Mouse (Mus musculus) hindbrain, embryonic 11.5 days (tissue): ENCODE measurements around the gene C1qtnf2. TPM values are rescaled to one million over a fixed set of nuclear protein-coding genes. Genes with fewer than 3 reads are reported as not detected.

Experiments
- ATAC-seq: fragments of 200-750 bp; cut with Nextera tagmentation; 2 replicates; pipeline ENCODE4 v1.8.0; 2017; ENCODE audit warnings: mild to moderate bottlenecking, moderate TSS enrichment, moderate library complexity; ENCODE audit not compliant: low FRiP score
- DNase-seq: peaks from one replicate; pipeline ENCODE4 v3.0.0-alpha.2; 2015; ENCODE audit warnings: low spot score
- H3K27ac ChIP-seq: fragments of 300-500 bp; sonication (generic); 2 replicates; pipeline ENCODE4 v1.5.1; 2014; ENCODE audit warnings: mild to moderate bottlenecking, low read depth, low read length
- H3K27me3 ChIP-seq: fragments of 300-500 bp; sonication (generic); 2 replicates; pipeline ENCODE4 v1.6.1; 2014; ENCODE audit warnings: mild to moderate bottlenecking, low read length, moderate library complexity, mixed read lengths; ENCODE audit not compliant: control insufficient read depth, insufficient read depth
- H3K36me3 ChIP-seq: fragments of 300-500 bp; sonication (generic); 2 replicates; pipeline ENCODE4 v1.6.1; 2014; ENCODE audit warnings: mild to moderate bottlenecking, low read length, moderate library complexity, mixed read lengths; ENCODE audit not compliant: control insufficient read depth, insufficient read depth
- H3K4me1 ChIP-seq: fragments of 300-500 bp; sonication (generic); replicated peaks from 2 replicates; pipeline ENCODE4 v1.6.1; 2014; ENCODE audit warnings: low read length, mixed read lengths; ENCODE audit not compliant: control insufficient read depth, insufficient read depth
- H3K4me2 ChIP-seq: fragments of 300-500 bp; sonication (generic); replicated peaks from 2 replicates; pipeline ENCODE4 v1.6.1; 2014; ENCODE audit warnings: mild to moderate bottlenecking, low read depth, low read length
- H3K4me3 ChIP-seq: fragments of 300-500 bp; sonication (generic); 2 replicates; pipeline ENCODE4 v1.5.1; 2014; ENCODE audit warnings: low read depth, low read length
- H3K9ac ChIP-seq: fragments of 300-500 bp; sonication (generic); 2 replicates; pipeline ENCODE4 v1.6.1; 2014; ENCODE audit warnings: low read depth, low read length
- H3K9me3 ChIP-seq: fragments of 300-500 bp; sonication (generic); 2 replicates; pipeline ENCODE4 v1.6.1; 2016; ENCODE audit warnings: low read length; ENCODE audit not compliant: control insufficient read depth
- WGBS: fragments of 180-500 bp; shearing (Covaris S2); extraction: QIAGEN DNeasy Blood & Tissue Kit; methylation state at CpG from one replicate; pipeline ENCODE4 v1.1.7; 2014; 5-methylcytosine and 5-hydroxymethylcytosine counted together
- polyA plus RNA-seq: library from polyadenylated mRNA; unstranded; fragments of >200 nt; fragmentation: Nextera tagmentation; extraction: Ambion mirVana; gene quantifications from 2 replicates; pipeline ENCODE4 v1.2.1, GENCODE M21; 2014

Gene C1qtnf2
- polyA plus RNA-seq, 1 experiment from 2014 or later, result 3.3 TPM

GRCm38 (mm10) chr11:43516344-43517021 lies 42.4 kb downstream of the C1qtnf2 start:
- DNase-seq, result peak; percentile 64
- no peak overlapping the region for H3K27ac ChIP-seq
- WGBS, result 35% methylated on average over 8 of the region's 8 CpGs

GRCm38 (mm10) chr11:43517641-43518040 lies 43.6 kb downstream of the C1qtnf2 start:
- Histone ChIP-seq H3K27ac (no peak overlapping the region), H3K36me3 (no peaks in the 10 kb centered on the region), H3K9ac (no peak overlapping the region), H3K9me3 (no peaks in the 10 kb centered on the region), H3K4me3 (no peak overlapping the region), H3K27me3 (no peaks in the 10 kb centered on the region), H3K4me1 (no peaks in the 10 kb centered on the region), H3K4me2 (no peak overlapping the region)
- no peak for ATAC-seq
- 78% methylated on average over 11 of the region's 11 CpGs for WGBS
- DNase-seq, result no peak

More at GRCm38 (mm10) chr11:43516344-43517021, 42.4 kb downstream of the C1qtnf2 start:
- ATAC-seq, result peak; percentile 66; the same call in 1 of the 2 replicates
- no peaks in the 10 kb centered on the region for H3K9me3 ChIP-seq
- no peak overlapping the region for H3K4me2 ChIP-seq
- H3K9ac ChIP-seq, result no peak overlapping the region
- H3K4me1 ChIP-seq, result no peaks in the 10 kb centered on the region
- no peaks in the 10 kb centered on the region for H3K27me3 ChIP-seq
- no peaks in the 10 kb centered on the region for H3K36me3 ChIP-seq
- H3K4me3 ChIP-seq, result no peak overlapping the region

GRCm38 (mm10) chr11:43518086-43518485 lies 44.0 kb downstream of the C1qtnf2 start:
- no peak overlapping the region for H3K4me3 ChIP-seq

GRCm38 (mm10) chr11:43518821-43519220 lies 44.7 kb downstream of the C1qtnf2 start:
- ATAC-seq (no peak), DNase-seq (no peak)
- no peak overlapping the region for H3K4me2 ChIP-seq
- H3K9ac ChIP-seq, result no peak overlapping the region
- no peaks in the 10 kb centered on the region for H3K9me3 ChIP-seq
- H3K27ac ChIP-seq, result no peak overlapping the region
- no peak overlapping the region for H3K4me3 ChIP-seq
- H3K27me3 ChIP-seq, result no peaks in the 10 kb centered on the region
- no peaks in the 10 kb centered on the region for H3K36me3 ChIP-seq
- no peaks in the 10 kb centered on the region for H3K4me1 ChIP-seq

More at GRCm38 (mm10) chr11:43518086-43518485, 44.0 kb downstream of the C1qtnf2 start:
- Histone ChIP-seq H3K4me2 (no peak overlapping the region), H3K27ac (no peak overlapping the region), H3K9me3 (no peaks in the 10 kb centered on the region), H3K9ac (no peak overlapping the region), H3K4me1 (no peaks in the 10 kb centered on the region), H3K27me3 (no peaks in the 10 kb centered on the region), H3K36me3 (no peaks in the 10 kb centered on the region)
- ATAC-seq (no peak), DNase-seq (no peak)

- Histone ChIP-seq H3K27me3 (no peaks in the 10 kb centered on the region), H3K9ac (no peak overlapping the region), H3K4me3 (no peak overlapping the region), H3K27ac (no peak overlapping the region), H3K4me2 (no peak overlapping the region), H3K9me3 (no peaks in the 10 kb centered on the region), H3K36me3 (no peaks in the 10 kb centered on the region), H3K4me1 (no peaks in the 10 kb centered on the region)
- no peak for DNase-seq
- no peak for ATAC-seq
- WGBS, result 82% methylated on average over 3 of the region's 3 CpGs
Measured at GRCm38 (mm10) chr11:43520521-43520920, 46.4 kb downstream of the C1qtnf2 start.

GRCm38 (mm10) chr11:43528078-43528682 lies 54.1 kb downstream of the C1qtnf2 start:
- no peaks in the 10 kb centered on the region for H3K36me3 ChIP-seq
- ATAC-seq (peak; percentile 62), DNase-seq (no peak)
- peak overlapping the region; percentile 89 for H3K27ac ChIP-seq
- H3K9me3 ChIP-seq, result no peaks in the 10 kb centered on the region
- WGBS, result under 1% methylated on average over 24 of the region's 25 CpGs
- H3K4me1 ChIP-seq, result peaks cover 2% of the 10 kb centered on the region; the same call in 1 of the 2 replicates
- H3K4me3 ChIP-seq, result peak overlapping the region; percentile 63
- peak overlapping the region; percentile 79 for H3K4me2 ChIP-seq
- no peaks in the 10 kb centered on the region for H3K27me3 ChIP-seq
- peak overlapping the region; percentile 89 for H3K9ac ChIP-seq

- peak; percentile 90 for ATAC-seq
- under 1% methylated on average over 75 of the region's 79 CpGs for WGBS
- H3K4me3 ChIP-seq, result peak within 1 kb of the TSS; percentile 63
- no peaks in the 10 kb centered on the region for H3K9me3 ChIP-seq
- H3K4me1 ChIP-seq, result peaks cover 2% of the 10 kb centered on the region; the same call in 1 of the 2 replicates
- no peaks in the 10 kb centered on the region for H3K36me3 ChIP-seq
- DNase-seq, result peak; percentile 90
- H3K9ac ChIP-seq, result peak within 1 kb of the TSS; percentile 89
- peak within 1 kb of the TSS; percentile 89 for H3K27ac ChIP-seq
- H3K4me2 ChIP-seq, result peak within 1 kb of the TSS; percentile 79
- no peaks in the 10 kb centered on the region for H3K27me3 ChIP-seq
Measured at GRCm38 (mm10) chr11:43528683-43529499, 54.8 kb downstream of the C1qtnf2 start, which contains the start of gene Ccnjl. TSS of gene Ccnjl (plus strand) at chr11:43528784.

- Histone ChIP-seq H3K4me2 (peak overlapping the region; percentile 29), H3K9ac (no peak overlapping the region), H3K4me3 (peak overlapping the region; percentile 63), H3K4me1 (peaks cover 2% of the 10 kb centered on the region; the same call in 1 of the 2 replicates), H3K36me3 (no peaks in the 10 kb centered on the region), H3K27ac (no peak overlapping the region), H3K27me3 (no peaks in the 10 kb centered on the region), H3K9me3 (no peaks in the 10 kb centered on the region)
- no peak for DNase-seq
- ATAC-seq, result no peak
- 16% methylated on average over 3 of the region's 3 CpGs for WGBS
Measured at GRCm38 (mm10) chr11:43530043-43530442, 56.0 kb downstream of the C1qtnf2 start.
